Mouse (Mus musculus) spleen, adult 2 months (tissue): ENCODE data around the gene Ltf. TPM values are rescaled to one million over a fixed set of nuclear protein-coding genes. Genes with fewer than 3 reads are reported as not detected.

Source experiments
- DNase-seq, 2 experiments: peaks; one replicate each; pipeline versions ENCODE4 v3.0.0 to v3.0.0-alpha.2; 2012 to 2021; ENCODE audit warnings: low spot score in 2 of 2, low read depth in 1 of 2
- H3K27ac ChIP-seq: fragments of 200-500 bp; 2 replicates; pipeline ENCODE4 v1.5.1; 2012; ENCODE audit warnings: low read length, inconsistent platforms; ENCODE audit not compliant: insufficient read depth
- H3K27me3 ChIP-seq: fragments of 200-500 bp; 2 replicates; pipeline ENCODE4 v1.6.1; 2012; ENCODE audit warnings: mild to moderate bottlenecking, moderate library complexity, low read length, inconsistent platforms; ENCODE audit not compliant: control insufficient read depth, insufficient read depth
- H3K36me3 ChIP-seq: fragments of 200-500 bp; 2 replicates; pipeline ENCODE4 v1.6.1; 2012; ENCODE audit warnings: mild to moderate bottlenecking, low read length, inconsistent platforms; ENCODE audit not compliant: control insufficient read depth, insufficient read depth
- H3K4me1 ChIP-seq: fragments of 200-500 bp; 2 replicates; pipeline ENCODE4 v1.6.1; 2011; ENCODE audit warnings: inconsistent platforms; ENCODE audit not compliant: control insufficient read depth, insufficient read depth, insufficient read length
- H3K4me3 ChIP-seq: fragments of 200-500 bp; 2 replicates; pipeline ENCODE4 v1.5.1; 2011; ENCODE audit warnings: mild to moderate bottlenecking, inconsistent platforms; ENCODE audit not compliant: insufficient read depth, insufficient read length; ENCODE audit errors: extremely low read depth
- CTCF ChIP-seq: fragments of 200-500 bp; IDR thresholded peaks from 2 replicates; pipeline ENCODE4 v1.5.1; 2011; ENCODE audit warnings: mild to moderate bottlenecking, inconsistent platforms; ENCODE audit not compliant: insufficient read depth, insufficient read length, insufficient replicate concordance; ENCODE audit errors: extremely low read depth
- POLR2A ChIP-seq: fragments of 200-500 bp; IDR thresholded peaks from 2 replicates; pipeline ENCODE4 v1.6.1; 2011; ENCODE audit warnings: low read depth, low read length, inconsistent platforms
- WGBS: fragments of 180-500 bp; shearing (Covaris S2); methylation state at CpG from one replicate; pipeline ENCODE4 v1.1.7; 2018; 5-methylcytosine and 5-hydroxymethylcytosine counted together
- polyA plus RNA-seq: library from polyadenylated mRNA; depleted of rRNA; stranded (reverse); fragments of >200 nt; gene quantifications from 2 replicates; pipeline ENCODE4 v1.2.3, GENCODE M21; 2012

Ltf gene
- polyA plus RNA-seq, 1 experiment = 12.3 TPM

- H3K27ac ChIP-seq = no peak overlapping the region
- H3K4me3 ChIP-seq = no peak overlapping the region
- no peak for TF ChIP-seq CTCF
- no peak for TF ChIP-seq POLR2A
- H3K36me3 ChIP-seq = no peaks in the 10 kb centered on the region
- no peaks in the 10 kb centered on the region for H3K27me3 ChIP-seq
- DNase-seq = no peak
- WGBS = 89% methylated on average over 4 of the region's 4 CpGs
- no peaks in the 10 kb centered on the region for H3K4me1 ChIP-seq
Observed at GRCm38 (mm10) chr9:111072971-111073370, 53.9 kb downstream of the Ltf start.

- DNase-seq = no peak
- Histone ChIP-seq H3K27ac (no peak overlapping the region), H3K27me3 (no peaks in the 10 kb centered on the region), H3K4me1 (no peaks in the 10 kb centered on the region; the same call in 1 of the 2 replicates), H3K36me3 (no peaks in the 10 kb centered on the region), H3K4me3 (no peak overlapping the region)
- WGBS = 80% methylated on average over 5 of the region's 5 CpGs
- TF ChIP-seq CTCF = peak; percentile 33; the same call in 1 of the 2 replicates
- no peak for TF ChIP-seq POLR2A
Observed at GRCm38 (mm10) chr9:111077745-111078144, 58.7 kb downstream of the Ltf start.

DNA sequence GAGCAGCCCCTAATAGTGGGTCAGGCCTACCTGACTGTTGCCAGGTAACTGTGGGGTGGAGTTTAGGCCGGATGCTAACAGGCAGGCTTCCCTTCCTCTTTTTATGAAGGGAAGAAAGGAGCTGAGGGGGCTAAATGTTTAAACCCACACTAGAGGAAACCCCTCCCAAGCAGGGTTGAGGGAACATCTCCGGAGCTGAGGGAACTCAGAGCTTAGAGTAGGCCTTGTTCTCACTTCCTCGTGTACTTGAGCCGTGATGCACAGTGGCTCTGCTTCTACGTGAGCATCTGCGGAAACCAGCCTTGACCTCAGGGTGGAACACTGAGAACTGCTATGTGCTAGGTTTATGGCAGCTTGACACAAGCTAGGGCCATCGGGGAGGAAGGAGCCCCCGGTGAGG lies 61.7 kb downstream of the Ltf start:
- TF ChIP-seq POLR2A = no peak
- TF ChIP-seq CTCF = no peak
- no peak for DNase-seq
- H3K4me3 ChIP-seq = no peak overlapping the region

DNA sequence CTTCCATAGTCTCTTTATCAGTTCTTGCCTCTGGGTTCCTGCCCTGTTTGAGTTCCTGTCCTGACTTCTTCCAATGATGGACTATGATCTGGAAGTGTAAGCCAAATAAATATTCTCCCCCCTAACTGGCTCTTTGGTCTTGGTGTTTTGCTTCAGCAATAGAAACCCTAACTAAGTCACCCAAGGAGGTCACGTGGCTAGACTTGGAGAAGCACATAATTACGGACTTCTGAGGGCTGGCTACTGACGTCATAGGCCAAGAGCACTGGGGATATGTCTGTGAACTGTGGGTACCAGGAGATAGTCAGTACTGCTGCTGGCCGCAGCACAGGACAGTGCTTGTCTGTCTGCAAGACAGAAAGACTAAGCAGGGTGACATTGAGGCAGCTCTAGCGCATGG lies 62.7 kb downstream of the Ltf start:
- H3K4me1 ChIP-seq = no peaks in the 10 kb centered on the region; the same call in 1 of the 2 replicates
- WGBS = 93% methylated on average over 5 of the region's 5 CpGs
- no peak overlapping the region for H3K27ac ChIP-seq
- H3K36me3 ChIP-seq = no peaks in the 10 kb centered on the region
- no peak for DNase-seq
- no peak for TF ChIP-seq CTCF
- no peak for TF ChIP-seq POLR2A
- no peak overlapping the region for H3K4me3 ChIP-seq
- no peaks in the 10 kb centered on the region for H3K27me3 ChIP-seq

More for the DNA sequence above, 61.7 kb downstream of the Ltf start:
- WGBS = 47% methylated on average over 8 of the region's 8 CpGs
- H3K36me3 ChIP-seq = no peaks in the 10 kb centered on the region
- no peaks in the 10 kb centered on the region for H3K27me3 ChIP-seq
- no peak overlapping the region for H3K27ac ChIP-seq
- H3K4me1 ChIP-seq = no peaks in the 10 kb centered on the region; the same call in 1 of the 2 replicates

DNA sequence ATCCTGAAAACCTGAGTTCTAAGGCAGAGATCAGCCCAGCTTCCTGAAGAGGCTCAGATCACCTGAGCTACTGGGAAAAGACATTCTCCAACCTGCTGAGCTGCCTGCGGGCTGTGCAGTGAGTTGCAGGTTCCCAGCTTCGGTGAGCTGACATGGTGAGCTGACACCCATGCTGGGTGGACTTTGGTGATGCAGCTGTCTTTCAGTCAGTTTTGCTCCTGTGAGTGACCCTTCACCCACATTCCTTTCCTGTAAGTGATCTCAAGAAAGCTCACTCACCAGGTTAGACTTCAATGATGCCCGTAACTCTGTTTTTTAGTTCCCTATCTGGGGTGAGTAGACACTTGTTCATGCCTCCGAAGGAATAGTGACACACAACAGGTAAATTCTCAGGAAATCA lies 66.3 kb downstream of the Ltf start:
- DNase-seq = no peak
- no peak overlapping the region for H3K27ac ChIP-seq
- no peaks in the 10 kb centered on the region for H3K36me3 ChIP-seq
- no peak for TF ChIP-seq POLR2A
- TF ChIP-seq CTCF = no peak
- WGBS = 62% methylated on average over 4 of the region's 4 CpGs
- no peak overlapping the region for H3K4me3 ChIP-seq
- no peaks in the 10 kb centered on the region; the same call in 1 of the 2 replicates for H3K4me1 ChIP-seq
- H3K27me3 ChIP-seq = no peaks in the 10 kb centered on the region

GRCm38 (mm10) chr9:111086137-111086536 lies 67.1 kb downstream of the Ltf start:
- H3K27ac ChIP-seq = no peak overlapping the region
- no peak overlapping the region for H3K4me3 ChIP-seq
- 73% methylated on average over 6 of the region's 6 CpGs for WGBS
- no peak for DNase-seq
- TF ChIP-seq CTCF (no peak), POLR2A (no peak)
- no peaks in the 10 kb centered on the region for H3K27me3 ChIP-seq
- H3K4me1 ChIP-seq = no peaks in the 10 kb centered on the region
- H3K36me3 ChIP-seq = no peaks in the 10 kb centered on the region

DNA sequence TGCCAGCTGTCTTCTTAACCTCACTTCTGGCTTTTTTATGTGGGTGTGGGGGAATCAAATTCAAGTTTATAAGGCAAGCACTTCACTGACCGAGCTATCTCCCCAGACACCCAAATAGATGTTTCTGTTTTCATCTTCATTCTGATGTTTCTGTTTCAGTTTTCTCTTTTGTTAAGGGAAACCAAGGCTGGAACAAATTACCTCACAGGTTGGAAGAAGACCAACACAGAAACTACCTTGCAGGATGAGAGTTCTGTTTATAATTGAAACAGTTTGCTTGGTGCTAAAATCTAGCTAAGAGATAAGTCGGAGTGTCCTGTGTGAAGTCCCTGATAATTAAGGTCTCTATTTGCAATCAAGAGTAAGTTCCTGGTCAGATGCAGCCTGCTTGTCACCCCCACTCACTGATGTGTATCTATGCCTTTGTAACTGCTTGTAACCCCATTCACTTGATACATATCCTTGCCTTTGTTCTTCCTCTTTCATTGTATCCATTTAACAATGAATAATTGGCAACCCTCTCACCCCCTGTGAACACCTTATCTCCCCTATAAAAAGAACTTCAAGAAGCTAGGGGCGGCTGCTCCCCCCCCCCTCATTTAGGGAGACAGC lies 68.0 kb downstream of the Ltf start:
- H3K4me1 ChIP-seq = no peaks in the 10 kb centered on the region
- no peaks in the 10 kb centered on the region for H3K27me3 ChIP-seq
- no peak overlapping the region for H3K27ac ChIP-seq
- H3K4me3 ChIP-seq = no peak overlapping the region
- no peak for TF ChIP-seq POLR2A
- TF ChIP-seq CTCF = no peak
- 67% methylated on average over 3 of the region's 3 CpGs for WGBS
- DNase-seq = no peak
- H3K36me3 ChIP-seq = no peaks in the 10 kb centered on the region
